Mouse (Mus musculus) right cerebral cortex, postnatal 36 days (tissue): Measurements from ENCODE around the gene Adgrd1.
"Not testable (repeated sequence)": the region's sequence is repeated elsewhere in the genome, so short reads cannot be mapped to it uniquely, and the experiment has no call there.

Experiments
- DNase-seq, 2 experiments: peaks; one replicate each; pipeline ENCODE4 v3.0.0; 2022; ENCODE audit warnings: low spot score in 2 of 2, mixed read lengths in 1 of 2

Adgrd1 gene

GRCm38 (mm10) chr5:129093158-129093557, 3.4 kb upstream of the Adgrd1 start:
- DNase-seq = no peak

- DNase-seq = no peak
These were observed 2.3 kb upstream of the Adgrd1 start for GRCm38 (mm10) chr5:129094236-129094635.

- DNase-seq = no peak
These were observed 7.5 kb downstream of the Adgrd1 start for GRCm38 (mm10) chr5:129104043-129104442.

GRCm38 (mm10) chr5:129111729-129112128, 15.2 kb downstream of the Adgrd1 start:
- no peak for DNase-seq

GRCm38 (mm10) chr5:129113741-129114476, 17.4 kb downstream of the Adgrd1 start:
- DNase-seq = peak; percentile 76 to 88

- no peak for DNase-seq
These were observed 19.7 kb downstream of the Adgrd1 start for GRCm38 (mm10) chr5:129116299-129116698.

- no peak for DNase-seq
These were observed 21.1 kb downstream of the Adgrd1 start for GRCm38 (mm10) chr5:129117593-129118113.

GRCm38 (mm10) chr5:129118523-129118922, 22.0 kb downstream of the Adgrd1 start:
- DNase-seq = no peak

- DNase-seq = no peak
These were observed 22.6 kb downstream of the Adgrd1 start for GRCm38 (mm10) chr5:129119146-129119545.

- peak; percentile 47 to 64 for DNase-seq
These were observed 25.2 kb downstream of the Adgrd1 start for GRCm38 (mm10) chr5:129121654-129122285.

- no peak for DNase-seq
These were observed 25.9 kb downstream of the Adgrd1 start for GRCm38 (mm10) chr5:129122491-129122890.

- no peak for DNase-seq
These were observed 27.7 kb downstream of the Adgrd1 start for GRCm38 (mm10) chr5:129124070-129124828.

- not testable (repeated sequence) for DNase-seq
These were observed 31.8 kb downstream of the Adgrd1 start for GRCm38 (mm10) chr5:129128310-129128709.

GRCm38 (mm10) chr5:129130301-129130700, 33.8 kb downstream of the Adgrd1 start:
- no peak for DNase-seq

GRCm38 (mm10) chr5:129137405-129137804, 40.9 kb downstream of the Adgrd1 start:
- DNase-seq = peak; percentile 53 to 69

- peak; percentile 55 to 74 for DNase-seq
These were observed 42.0 kb downstream of the Adgrd1 start for GRCm38 (mm10) chr5:129138576-129138975.

- no peak for DNase-seq
These were observed 46.3 kb downstream of the Adgrd1 start for GRCm38 (mm10) chr5:129142801-129143200.

- peak in 1 of 2 experiments; percentile 47 for DNase-seq
These were observed 48.9 kb downstream of the Adgrd1 start for GRCm38 (mm10) chr5:129145307-129145935.

- DNase-seq = peak in 1 of 2 experiments; percentile 49
These were observed 50.5 kb downstream of the Adgrd1 start for GRCm38 (mm10) chr5:129146892-129147509.

GRCm38 (mm10) chr5:129148485-129148884, 51.9 kb downstream of the Adgrd1 start:
- no peak for DNase-seq
